Mouse (Mus musculus): ENCODE data around the gene Gfral. TPM values are rescaled to one million over a fixed set of nuclear protein-coding genes. Genes with fewer than 3 reads are reported as not detected.

Gfral gene
- polyA plus RNA-seq, 1 experiment from 2014 or later = not detected

Other genes with a start within 250 kb of the Gfral start
- gene Hmgcll1, start 198.8 kb downstream of the Gfral start, polyA plus RNA-seq (2016; fragmentation: Nextera tagmentation; extraction: Ambion mirVana) = 13.1 and 14.4 TPM in 2 replicates
- gene Hcrtr2, start 110.2 kb upstream of the Gfral start, polyA plus RNA-seq (2016; fragmentation: Nextera tagmentation; extraction: Ambion mirVana) = 0.72 and 0.77 TPM in 2 replicates